Mouse (Mus musculus) testis, postnatal 14 days (tissue): Measurements from ENCODE around the gene Neurl3.

Experiments
- DNase-seq: peaks from one replicate; pipeline ENCODE4 v3.0.0; 2021; ENCODE audit warnings: low spot score

Neurl3 gene

GRCm38 (mm10) chr1:36296466-36297149 is 22.1 kb upstream of the Neurl3 start:
- no peak for DNase-seq

- DNase-seq: no peak
Observed at GRCm38 (mm10) chr1:36294402-36294801, 19.9 kb upstream of the Neurl3 start.

- DNase-seq: no peak
Observed at GRCm38 (mm10) chr1:36293470-36293869, 19.0 kb upstream of the Neurl3 start.

- no peak for DNase-seq
Observed at GRCm38 (mm10) chr1:36281849-36282248, 7.4 kb upstream of the Neurl3 start.

- no peak for DNase-seq
Observed at GRCm38 (mm10) chr1:36280938-36281337, 6.5 kb upstream of the Neurl3 start.

- DNase-seq: peak; percentile 49
Observed at GRCm38 (mm10) chr1:36279202-36279601, 4.7 kb upstream of the Neurl3 start.

GRCm38 (mm10) chr1:36277267-36278060 is 3.0 kb upstream of the Neurl3 start:
- DNase-seq: peak; percentile 67

GRCm38 (mm10) chr1:36275635-36276389 is 1.3 kb upstream of the Neurl3 start:
- DNase-seq: no peak

- DNase-seq: no peak
Observed at GRCm38 (mm10) chr1:36273288-36273687, 1.2 kb downstream of the Neurl3 start.

- no peak for DNase-seq
Observed at GRCm38 (mm10) chr1:36272546-36272945, 1.9 kb downstream of the Neurl3 start.

- no peak for DNase-seq
Observed at GRCm38 (mm10) chr1:36271516-36272230, 2.8 kb downstream of the Neurl3 start.

GRCm38 (mm10) chr1:36270666-36271065 is 3.8 kb downstream of the Neurl3 start:
- no peak for DNase-seq

GRCm38 (mm10) chr1:36269121-36269795 is 5.2 kb downstream of the Neurl3 start:
- no peak for DNase-seq

- no peak for DNase-seq
Observed at GRCm38 (mm10) chr1:36267595-36267994, 6.9 kb downstream of the Neurl3 start.

- no peak for DNase-seq
Observed at GRCm38 (mm10) chr1:36266293-36266692, 8.2 kb downstream of the Neurl3 start.

GRCm38 (mm10) chr1:36263833-36264488 is 10.5 kb downstream of the Neurl3 start:
- DNase-seq: no peak

- no peak for DNase-seq
Observed at GRCm38 (mm10) chr1:36261708-36262504, 12.6 kb downstream of the Neurl3 start.

GRCm38 (mm10) chr1:36260418-36260817 is 14.1 kb downstream of the Neurl3 start:
- DNase-seq: no peak

GRCm38 (mm10) chr1:36259281-36259680 is 15.2 kb downstream of the Neurl3 start:
- DNase-seq: no peak

- DNase-seq: no peak
Observed at GRCm38 (mm10) chr1:36258631-36259030, 15.8 kb downstream of the Neurl3 start.
